Mouse (Mus musculus) CH12.LX (cell line): ENCODE data around the gene Zfp729a. TPM values are rescaled to one million over a fixed set of nuclear protein-coding genes. Genes with fewer than 3 reads are reported as not detected.

ENCODE experiments used
- DNase-seq: peaks from one replicate; pipeline ENCODE4 v3.0.0-alpha.2; 2013; ENCODE audit errors: extremely low read depth
- H3K27ac ChIP-seq: 2 replicates; pipeline ENCODE4 v1.5.1; 2012; ENCODE audit warnings: low read depth, mild to moderate bottlenecking, control low read depth, moderate library complexity; ENCODE audit not compliant: insufficient read depth
- H3K27me3 ChIP-seq: replicated peaks from 2 replicates; pipeline ENCODE3; 2012; ENCODE audit warnings: inconsistent platforms
- H3K36me3 ChIP-seq, 2 experiments: replicated peaks in 1 of 2; 2 replicates each; pipeline versions ENCODE3 to v1.6.1; 2012; ENCODE audit warnings: inconsistent platforms in 1 of 2, low read length in 1 of 2, mild to moderate bottlenecking in 1 of 2, mixed read lengths in 1 of 2, moderate library complexity in 1 of 2; ENCODE audit not compliant: control insufficient read depth in 1 of 2, insufficient read depth in 1 of 2
- H3K4me1 ChIP-seq, 2 experiments: 2 replicates each; pipeline ENCODE4 v1.6.1; 2012; ENCODE audit warnings: inconsistent platforms in 1 of 2, moderate library complexity in 1 of 2; ENCODE audit not compliant: insufficient read depth in 2 of 2, control insufficient read depth in 1 of 2
- H3K4me2 ChIP-seq: 2 replicates; pipeline ENCODE4 v1.6.1; 2012; ENCODE audit warnings: low read depth, mild to moderate bottlenecking, control low read depth; ENCODE audit not compliant: poor library complexity, insufficient read depth, severe bottlenecking
- H3K4me3 ChIP-seq, 3 experiments: fragments of 150-350 bp in 1 of 3; sonication (generic) in 1 of 3; replicated peaks in 1 of 3; 2 replicates each; pipeline versions ENCODE3 to v1.5.1; 2011 to 2012; ENCODE audit warnings: low read depth in 2 of 3, low read length in 2 of 3, mild to moderate bottlenecking in 2 of 3, moderate library complexity in 2 of 3, control low read depth in 1 of 3, improper control_type of control experiment in 1 of 3, inconsistent platforms in 1 of 3, mixed read lengths in 1 of 3; ENCODE audit not compliant: poor library complexity in 1 of 3
- H3K79me2 ChIP-seq: replicated peaks from 2 replicates; pipeline ENCODE4 v1.6.1; 2012; ENCODE audit warnings: mild to moderate bottlenecking, moderate library complexity; ENCODE audit not compliant: control insufficient read depth, poor library complexity, insufficient read depth, severe bottlenecking; ENCODE audit errors: extremely low read depth
- H3K9ac ChIP-seq: 2 replicates; pipeline ENCODE4 v1.6.1; 2012; ENCODE audit warnings: low read depth, mild to moderate bottlenecking, control low read depth, moderate library complexity; ENCODE audit not compliant: insufficient read depth
- H3K9me3 ChIP-seq: replicated peaks from 2 replicates; pipeline ENCODE3; 2012; ENCODE audit warnings: low read length, inconsistent platforms, mixed read lengths
- CHD2 ChIP-seq: IDR thresholded peaks from 2 replicates; pipeline ENCODE4 v1.6.1; 2011; ENCODE audit warnings: low read length, improper control_type of control experiment
- CTCF ChIP-seq, 2 experiments: IDR thresholded peaks in 1 of 2; conservative IDR thresholded peaks in 1 of 2; 2 replicates each; pipeline ENCODE4 v1.5.1; 2011 to 2012; ENCODE audit warnings: low read depth in 2 of 2, low read length in 2 of 2, improper control_type of control experiment in 1 of 2, inconsistent platforms in 1 of 2, mild to moderate bottlenecking in 1 of 2, moderate library complexity in 1 of 2
- E2F4 ChIP-seq: IDR thresholded peaks from 2 replicates; pipeline ENCODE4 v1.6.1; 2011; ENCODE audit warnings: low read depth, low read length, improper control_type of control experiment; ENCODE audit not compliant: insufficient replicate concordance
- ELF1 ChIP-seq: IDR thresholded peaks from 2 replicates; pipeline ENCODE4 v1.6.1; 2014; ENCODE audit warnings: low read depth, mild to moderate bottlenecking, inconsistent platforms, low read length, improper control_type of control experiment
- GABPA ChIP-seq: IDR thresholded peaks from 2 replicates; pipeline ENCODE4 v1.6.1; 2012; ENCODE audit warnings: low read depth, low read length, improper control_type of control experiment, inconsistent platforms; ENCODE audit not compliant: insufficient replicate concordance
- HCFC1 ChIP-seq: IDR thresholded peaks from 2 replicates; pipeline ENCODE4 v1.6.1; 2012; ENCODE audit warnings: low read depth, mild to moderate bottlenecking, inconsistent platforms, low read length, improper control_type of control experiment
- IRF4 ChIP-seq: IDR thresholded peaks from 2 replicates; pipeline ENCODE4 v1.6.1; 2014; ENCODE audit warnings: low read depth, mild to moderate bottlenecking, inconsistent platforms, low read length, improper control_type of control experiment
- KAT2A ChIP-seq: IDR thresholded peaks from 2 replicates; pipeline ENCODE4 v1.6.1; 2012; ENCODE audit warnings: low read length, improper control_type of control experiment, inconsistent platforms; ENCODE audit not compliant: insufficient replicate concordance
- MAX ChIP-seq: IDR thresholded peaks from 2 replicates; pipeline ENCODE4 v1.6.1; 2011; ENCODE audit warnings: low read length, improper control_type of control experiment
- MAZ ChIP-seq: IDR thresholded peaks from 2 replicates; pipeline ENCODE4 v1.6.1; 2012; ENCODE audit warnings: low read depth, mild to moderate bottlenecking, inconsistent platforms, low read length, improper control_type of control experiment, moderate library complexity
- MXI1 ChIP-seq: IDR thresholded peaks from 2 replicates; pipeline ENCODE4 v1.6.1; 2011; ENCODE audit warnings: mild to moderate bottlenecking, low read depth, low read length, improper control_type of control experiment
- MYC ChIP-seq: IDR thresholded peaks from 2 replicates; pipeline ENCODE4 v1.6.1; 2011; ENCODE audit warnings: low read depth, mild to moderate bottlenecking, improper control_type of control experiment, low read length
- NRF1 ChIP-seq: IDR thresholded peaks from 2 replicates; pipeline ENCODE4 v1.6.1; 2014; ENCODE audit warnings: low read depth, mild to moderate bottlenecking, inconsistent platforms, low read length, improper control_type of control experiment, moderate library complexity
- POLR2A ChIP-seq: IDR thresholded peaks from 2 replicates; pipeline ENCODE4 v1.6.1; 2011; ENCODE audit warnings: low read depth, mild to moderate bottlenecking, improper control_type of control experiment, low read length
- POLR2AphosphoS2 ChIP-seq: IDR thresholded peaks from 2 replicates; pipeline ENCODE4 v1.6.1; 2011; ENCODE audit warnings: low read depth, low read length, improper control_type of control experiment
- RAD21 ChIP-seq: IDR thresholded peaks from 2 replicates; pipeline ENCODE4 v1.6.1; 2011; ENCODE audit warnings: low read depth, mild to moderate bottlenecking, low read length, improper control_type of control experiment, moderate library complexity
- SIN3A ChIP-seq: IDR thresholded peaks from 2 replicates; pipeline ENCODE4 v1.6.1; 2012; ENCODE audit warnings: low read length, improper control_type of control experiment, inconsistent platforms
- TBP ChIP-seq: conservative IDR thresholded peaks from 2 replicates; pipeline ENCODE4 v1.6.1; 2011; ENCODE audit warnings: low read depth, low read length, improper control_type of control experiment
- TCF12 ChIP-seq: IDR thresholded peaks from 2 replicates; pipeline ENCODE4 v1.6.1; 2014; ENCODE audit warnings: low read depth, mild to moderate bottlenecking, inconsistent platforms, low read length, improper control_type of control experiment
- USF1 ChIP-seq: IDR thresholded peaks from 2 replicates; pipeline ENCODE4 v1.6.1; 2014; ENCODE audit warnings: low read depth, mild to moderate bottlenecking, inconsistent platforms, low read length, improper control_type of control experiment
- USF2 ChIP-seq: conservative IDR thresholded peaks from 2 replicates; pipeline ENCODE4 v1.6.1; 2011; ENCODE audit warnings: low read depth, low read length, improper control_type of control experiment
- ZC3H11A ChIP-seq: IDR thresholded peaks from 2 replicates; pipeline ENCODE4 v1.6.1; 2012; ENCODE audit warnings: low read depth, mild to moderate bottlenecking, inconsistent platforms, low read length, improper control_type of control experiment
- ZNF384 ChIP-seq: IDR thresholded peaks from 2 replicates; pipeline ENCODE4 v1.6.1; 2012; ENCODE audit warnings: low read depth, low read length, improper control_type of control experiment, inconsistent platforms
- dilution Hi-C: fragments of 300-500 bp; cut with MboI; formaldehyde crosslinking; loops from 2 replicates; pipeline ENCODE4 v1.14.3; 2020; ENCODE audit warnings: low sequenced_read_pairs; ENCODE audit not compliant: extremely low pct_unique_long_range_greater_than_20kb, extremely low pct_ligation_motif_present
- in situ Hi-C: fragments of 300-500 bp; cut with MboI; formaldehyde crosslinking; loops from 3 replicates; pipeline ENCODE4 v1.14.3; 2019; ENCODE audit warnings: low sequenced_read_pairs, low pct_ligation_motif_present, low pct_unique_long_range_greater_than_20kb, mixed read lengths
- polyA plus RNA-seq: library from polyadenylated mRNA; unstranded; fragments of >175 nt; gene quantifications from 2 replicates; pipeline ENCODE4 v1.2.1, GENCODE M21; 2012; ENCODE audit warnings: low read depth; ENCODE audit not compliant: insufficient read length
- total RNA-seq, 2 experiments: library from RNA; depleted of rRNA; stranded (reverse); fragments of 300-350 nt in 1 of 2; fragments of >200 nt in 1 of 2; gene quantifications; 2 replicates each; pipeline ENCODE4 v1.2.3; 2012 to 2014

Gene Zfp729a
- total and polyA plus RNA-seq, 3 experiments = 3.7 to 11.2 (median 4.6) TPM

DNA sequence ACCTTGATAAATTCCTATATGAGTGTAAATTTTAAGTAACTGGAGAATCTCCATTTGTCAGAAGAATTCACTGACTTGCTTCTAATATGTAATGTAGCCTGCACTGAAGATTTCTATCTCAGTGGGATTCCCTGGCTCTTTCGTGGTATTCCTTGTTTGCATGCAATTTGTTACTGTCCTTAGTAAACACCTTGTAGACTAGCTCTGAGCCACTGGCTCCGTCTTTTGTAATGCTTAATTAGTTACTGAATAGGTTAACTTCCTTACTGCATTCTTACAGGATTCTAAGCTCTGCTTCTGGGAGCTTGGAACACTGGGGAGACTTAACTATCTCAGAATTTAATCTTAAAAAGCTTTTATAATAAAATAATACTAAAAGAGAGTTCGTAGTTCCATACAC, 14.9 kb upstream of the Zfp729a start:
- no peaks in the 10 kb centered on the region for H3K36me3 ChIP-seq
- no peak overlapping the region for H3K9ac ChIP-seq
- H3K4me3 ChIP-seq = no peak overlapping the region
- no peaks in the 10 kb centered on the region for H3K9me3 ChIP-seq
- no peak for DNase-seq
- dilution Hi-C loops (no loop called here), in situ Hi-C loops (no loop called here)
- TF ChIP-seq POLR2AphosphoS2 = no peak
- H3K27ac ChIP-seq = no peak overlapping the region
- H3K4me1 ChIP-seq = peaks cover 0 to 10% of the 10 kb centered on the region in 2 experiments; a peak in 2 of 4 replicates
- no peaks in the 10 kb centered on the region for H3K79me2 ChIP-seq
- H3K4me2 ChIP-seq = no peak overlapping the region
- no peaks in the 10 kb centered on the region for H3K27me3 ChIP-seq

DNA sequence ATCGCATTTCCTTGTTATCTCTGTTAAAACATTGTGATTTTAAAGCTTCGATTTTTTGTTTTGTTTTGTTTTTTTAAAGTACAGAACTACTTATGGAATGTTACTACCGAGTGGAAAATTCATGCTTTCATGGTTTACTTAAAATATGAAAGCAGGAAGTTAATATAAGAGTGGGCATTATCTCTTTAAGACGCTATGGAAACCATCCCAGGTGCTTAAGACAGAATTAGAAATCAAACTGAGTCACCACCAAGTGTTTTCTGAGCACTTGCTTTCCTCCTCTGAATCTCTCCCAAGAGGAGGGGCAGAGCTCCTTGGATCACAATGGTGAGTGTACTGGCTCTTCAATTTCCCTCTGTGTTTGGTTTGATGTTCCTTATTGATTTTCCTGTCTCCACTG, 27.5 kb downstream of the Zfp729a start:
- no peak overlapping the region for H3K4me3 ChIP-seq
- no peak overlapping the region for H3K27ac ChIP-seq
- dilution Hi-C loops = no loop called here
- no peak overlapping the region for H3K9ac ChIP-seq
- TF ChIP-seq TCF12 (no peak), ZC3H11A (no peak), CTCF (conservative IDR thresholded peaks at IDR 0.05 in 1 of 2, IDR thresholded peaks at IDR 0.05 in 1 of 2; ENCODE audit: low read depth in 2 of 2, low read length in 2 of 2) (no peak), E2F4 (no peak), GABPA (no peak), ZNF384 (no peak; the same call in 1 of the 2 replicates), HCFC1 (no peak), USF2 (no peak), POLR2A (no peak)
- H3K36me3 ChIP-seq = peaks cover 0 to 5% of the 10 kb centered on the region in 2 experiments
- no peaks in the 10 kb centered on the region for H3K79me2 ChIP-seq
- H3K27me3 ChIP-seq = no peaks in the 10 kb centered on the region
- H3K4me2 ChIP-seq = no peak overlapping the region; the same call in 1 of the 2 replicates
- in situ Hi-C loops = no loop called here
- no peaks in the 10 kb centered on the region for H3K9me3 ChIP-seq
- H3K4me1 ChIP-seq = peaks cover 0 to 5% of the 10 kb centered on the region in 2 experiments; a peak in 2 of 4 replicates
- DNase-seq = peak; percentile 17

DNA sequence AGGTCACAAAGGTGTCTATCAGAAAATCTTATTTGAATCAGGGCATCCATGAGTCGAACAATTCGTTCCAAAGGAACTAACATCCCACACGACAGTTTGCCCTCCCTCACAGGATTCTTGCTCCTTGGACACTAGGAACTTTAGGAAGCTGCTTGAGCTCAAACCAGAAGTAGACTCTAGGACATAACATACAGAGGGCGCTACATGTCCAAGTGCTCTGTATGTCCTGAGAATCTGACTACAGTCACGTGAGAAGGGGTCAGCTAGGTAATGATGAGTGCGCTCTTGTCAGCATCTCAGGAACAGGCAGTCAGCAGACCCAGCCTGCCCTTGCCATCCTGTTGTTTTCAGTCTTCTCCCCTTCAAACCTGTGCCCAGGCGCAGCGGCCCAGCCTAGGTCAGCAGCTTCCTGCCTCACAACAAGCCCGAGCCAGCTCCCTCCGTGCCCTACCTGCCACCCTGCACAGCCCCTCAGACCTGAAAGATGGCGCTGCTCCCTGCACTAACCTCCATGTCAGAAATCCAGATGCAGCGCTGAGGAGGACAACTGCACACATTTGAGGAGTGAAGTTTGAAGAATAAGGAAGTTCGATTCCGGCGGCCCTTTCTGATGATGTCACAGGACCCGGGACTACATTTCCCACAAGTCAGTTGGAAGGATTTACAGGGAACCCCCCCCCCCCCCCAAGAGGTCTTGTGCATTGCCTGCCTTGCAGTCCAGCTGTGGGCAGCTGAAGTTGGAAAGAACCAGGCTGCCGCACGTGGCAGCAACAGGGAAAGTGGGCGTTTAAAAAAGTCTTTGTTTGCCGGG, 28.3 kb downstream of the Zfp729a start, which contains the start of gene Zfp729b:
TSS of gene Zfp729b (minus strand) at position 642 of the 811 bp plus-strand sequence.
- in situ Hi-C loops = no loop called here
- Histone ChIP-seq H3K9ac (peak within 1 kb of the TSS; percentile 43; the same call in 1 of the 2 replicates), H3K36me3 (peaks cover 0 to 5% of the 10 kb centered on the region in 2 experiments), H3K27me3 (no peaks in the 10 kb centered on the region), H3K9me3 (no peaks in the 10 kb centered on the region), H3K4me1 (peaks cover 0 to 5% of the 10 kb centered on the region in 2 experiments; a peak in 2 of 4 replicates), H3K4me3 (peak within 1 kb of the TSS; percentile 57 to 79 (median 79)), H3K79me2 (no peaks in the 10 kb centered on the region), H3K27ac (peak within 1 kb of the TSS; percentile 68), H3K4me2 (peak within 1 kb of the TSS; percentile 77)
- DNase-seq = peak; percentile 91
- dilution Hi-C loops = no loop called here
- TF ChIP-seq NRF1 (no peak), CHD2 (no peak), MXI1 (peak; percentile 74), MYC (peak; percentile 46), IRF4 (peak; percentile 29; the same call in 1 of the 2 replicates), KAT2A (peak; percentile 89; the same call in 1 of the 2 replicates), SIN3A (peak; percentile 91), CTCF (conservative IDR thresholded peaks at IDR 0.05 in 1 of 2, IDR thresholded peaks at IDR 0.05 in 1 of 2; ENCODE audit: low read depth in 2 of 2, low read length in 2 of 2) (peak in 1 of 2 experiments; percentile 61; a peak in 2 of 4 replicates), TBP (no peak), ZNF384 (no peak), POLR2AphosphoS2 (no peak), MAX (peak; percentile 77), MAZ (0 out of 2 replicates have a peak, but pooled peaks have one; percentile 54), ELF1 (peak; percentile 94), USF1 (peak; percentile 68), HCFC1 (peak; percentile 91), RAD21 (peak; percentile 34), GABPA (peak; percentile 59; the same call in 1 of the 2 replicates), POLR2A (peak; percentile 40; the same call in 1 of the 2 replicates)
